Mouse (Mus musculus) kidney, adult 2 months (tissue): ENCODE data around the gene Calm1. TPM values are rescaled to one million over a fixed set of nuclear protein-coding genes. Genes with fewer than 3 reads are reported as not detected.
"Not testable (repeated sequence)": the region's sequence is repeated elsewhere in the genome, so short reads cannot be mapped to it uniquely, and the experiment has no call there.

ENCODE experiments used
- DNase-seq: peaks from one replicate; pipeline ENCODE4 v3.0.0; 2021
- H3K27ac ChIP-seq: fragments of 200-500 bp; 2 replicates; pipeline ENCODE4 v1.5.1; 2012; ENCODE audit warnings: low read depth, low read length, control low read depth, inconsistent platforms; ENCODE audit not compliant: insufficient read depth
- H3K27me3 ChIP-seq: fragments of 200-500 bp; replicated peaks from 2 replicates; pipeline ENCODE4 v1.6.1; 2012; ENCODE audit warnings: mild to moderate bottlenecking, moderate library complexity, low read length, inconsistent platforms; ENCODE audit not compliant: control insufficient read depth, insufficient read depth
- H3K36me3 ChIP-seq: fragments of 200-500 bp; 2 replicates; pipeline ENCODE4 v1.6.1; 2012; ENCODE audit warnings: mild to moderate bottlenecking, moderate library complexity, low read length, inconsistent platforms; ENCODE audit not compliant: control insufficient read depth, insufficient read depth
- H3K4me1 ChIP-seq: fragments of 200-500 bp; 2 replicates; pipeline ENCODE4 v1.6.1; 2011; ENCODE audit warnings: low read length; ENCODE audit not compliant: control insufficient read depth, insufficient read depth
- H3K4me3 ChIP-seq: fragments of 200-500 bp; 2 replicates; pipeline ENCODE4 v1.5.1; 2011; ENCODE audit warnings: mild to moderate bottlenecking, low read depth, low read length, control low read depth; ENCODE audit not compliant: insufficient read depth
- CTCF ChIP-seq: fragments of 200-500 bp; conservative IDR thresholded peaks from 2 replicates; pipeline ENCODE4 v1.5.1; 2011; ENCODE audit warnings: low read depth, mild to moderate bottlenecking, control low read depth, low read length, moderate library complexity, mixed read lengths; ENCODE audit not compliant: insufficient read depth, insufficient read length
- POLR2A ChIP-seq: fragments of 200-500 bp; IDR thresholded peaks from one replicate; pipeline ENCODE4 v1.6.1; 2011; ENCODE audit warnings: low read depth, low read length, control low read depth
- WGBS: fragments of 180-500 bp; shearing (Covaris S2); methylation state at CpG from one replicate; pipeline ENCODE4 v1.1.7; 2018; 5-methylcytosine and 5-hydroxymethylcytosine counted together
- polyA plus RNA-seq: library from polyadenylated mRNA; depleted of rRNA; stranded (reverse); fragments of >200 nt; gene quantifications from 2 replicates; pipeline ENCODE4 v1.2.3, GENCODE M21; 2012

Calm1 gene
- polyA plus RNA-seq, 1 experiment, result 133 TPM

DNA sequence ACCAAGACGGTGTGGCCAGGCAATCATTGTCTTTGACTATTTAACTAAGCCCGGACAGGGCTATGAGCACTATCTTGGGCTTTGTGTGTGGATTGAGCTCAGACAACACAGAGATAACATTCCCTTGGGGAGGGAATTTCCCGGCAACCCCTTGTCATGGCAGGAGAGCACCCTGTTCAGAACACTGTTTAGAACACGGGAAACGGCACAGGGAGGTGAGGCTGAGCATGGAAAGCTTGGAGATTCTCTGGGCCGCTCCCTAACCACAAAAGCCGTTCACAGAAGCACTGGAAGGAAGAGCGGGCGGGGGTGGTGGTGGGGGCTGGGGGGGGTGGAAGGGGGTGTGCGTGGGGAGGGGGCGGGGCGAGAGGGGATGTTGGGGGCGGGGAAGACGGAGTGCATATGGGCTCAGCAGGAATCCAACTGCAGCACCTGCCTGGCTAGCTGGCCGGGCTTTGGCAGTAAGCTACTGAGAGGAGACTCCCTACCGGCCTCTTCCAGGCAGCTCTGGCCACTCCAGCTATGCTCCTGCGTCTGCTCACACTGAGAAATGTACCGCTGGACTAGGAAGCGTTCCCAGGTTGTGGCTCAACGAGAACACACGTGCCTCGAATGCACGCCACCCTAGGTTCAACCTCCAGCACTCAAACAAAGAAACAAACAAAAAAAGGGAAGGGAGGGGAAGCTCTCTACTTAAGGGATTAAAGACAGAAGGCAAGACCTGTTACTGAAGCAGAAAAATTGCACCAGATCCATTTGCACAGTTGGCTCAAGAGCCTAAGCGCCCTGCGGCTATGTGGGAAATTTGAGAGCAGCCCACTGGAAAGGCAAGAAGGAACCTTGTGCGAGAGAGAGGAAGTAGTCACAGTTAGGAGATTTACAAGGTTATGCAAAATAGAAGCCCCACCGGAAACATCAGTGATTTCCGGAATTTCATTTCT, 31.0 kb upstream of the Calm1 start:
- Histone ChIP-seq H3K4me3 (peak overlapping the region; percentile 3; the same call in 1 of the 2 replicates), H3K4me1 (no peaks in the 10 kb centered on the region), H3K36me3 (no peaks in the 10 kb centered on the region), H3K27ac (peak overlapping the region; percentile 54), H3K27me3 (no peaks in the 10 kb centered on the region)
- peak; percentile 52 for DNase-seq
- TF ChIP-seq POLR2A, result no peak
- TF ChIP-seq CTCF, result no peak
- WGBS, result 13% methylated on average over 25 of the region's 28 CpGs

DNA sequence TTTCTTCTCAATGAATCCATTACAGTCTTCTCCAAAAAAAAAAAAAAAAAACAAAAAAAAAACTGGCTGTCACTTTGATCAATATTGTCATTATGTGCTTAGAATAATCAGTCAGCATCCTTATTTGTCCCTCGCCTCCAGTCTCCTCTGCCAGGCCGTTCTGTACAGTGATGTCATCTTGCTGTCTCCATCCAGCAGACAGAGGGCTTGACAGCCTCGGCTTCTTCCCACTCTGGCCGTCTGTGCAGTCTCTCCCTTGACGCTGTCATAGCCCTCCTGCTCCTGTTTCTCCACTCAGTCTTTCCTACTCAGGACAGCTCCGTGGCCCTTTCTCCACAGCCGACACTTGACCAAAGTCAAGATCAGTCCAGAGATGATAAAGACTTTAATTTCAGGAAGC, 26.8 kb upstream of the Calm1 start:
- TF ChIP-seq POLR2A (no peak), CTCF (no peak)
- Histone ChIP-seq H3K4me3 (no peak overlapping the region), H3K27ac (no peak overlapping the region), H3K4me1 (no peaks in the 10 kb centered on the region), H3K27me3 (no peaks in the 10 kb centered on the region), H3K36me3 (no peaks in the 10 kb centered on the region)
- WGBS, result 65% methylated on average over 7 of the region's 7 CpGs
- no peak for DNase-seq

DNA sequence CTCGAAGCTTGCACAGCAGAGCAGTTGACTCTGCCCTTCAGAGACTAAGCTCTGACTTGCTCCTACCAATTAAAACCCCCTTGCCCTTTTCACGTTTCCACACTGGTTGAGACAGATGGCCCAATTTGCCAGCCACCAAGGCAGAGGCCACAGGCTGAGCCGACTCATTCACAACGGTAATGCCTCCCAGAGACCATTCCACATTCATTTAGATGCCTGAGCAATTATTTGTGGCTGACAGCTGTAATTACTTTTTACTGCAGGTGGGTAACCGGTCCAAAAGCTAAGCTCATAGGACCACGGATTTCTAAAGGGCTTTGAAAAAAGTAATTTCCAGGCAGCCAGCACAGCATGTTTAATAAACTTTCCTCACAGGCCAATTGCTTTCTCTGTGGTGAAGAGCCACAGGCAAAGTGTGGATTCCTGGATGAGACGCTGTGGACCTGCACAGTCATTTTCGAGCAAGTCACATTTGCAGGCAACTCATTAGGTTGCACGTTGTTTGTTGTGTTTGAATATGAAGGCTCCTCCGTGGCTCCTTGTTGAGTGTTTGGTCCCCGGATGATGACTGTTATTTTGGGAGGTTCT, 22.7 kb upstream of the Calm1 start:
- 56% methylated on average over 11 of the region's 11 CpGs for WGBS
- H3K27ac ChIP-seq, result no peak overlapping the region
- no peaks in the 10 kb centered on the region for H3K4me1 ChIP-seq
- no peak overlapping the region for H3K4me3 ChIP-seq
- no peaks in the 10 kb centered on the region for H3K36me3 ChIP-seq
- no peak for TF ChIP-seq POLR2A
- no peak for TF ChIP-seq CTCF
- DNase-seq, result no peak
- H3K27me3 ChIP-seq, result no peaks in the 10 kb centered on the region

DNA sequence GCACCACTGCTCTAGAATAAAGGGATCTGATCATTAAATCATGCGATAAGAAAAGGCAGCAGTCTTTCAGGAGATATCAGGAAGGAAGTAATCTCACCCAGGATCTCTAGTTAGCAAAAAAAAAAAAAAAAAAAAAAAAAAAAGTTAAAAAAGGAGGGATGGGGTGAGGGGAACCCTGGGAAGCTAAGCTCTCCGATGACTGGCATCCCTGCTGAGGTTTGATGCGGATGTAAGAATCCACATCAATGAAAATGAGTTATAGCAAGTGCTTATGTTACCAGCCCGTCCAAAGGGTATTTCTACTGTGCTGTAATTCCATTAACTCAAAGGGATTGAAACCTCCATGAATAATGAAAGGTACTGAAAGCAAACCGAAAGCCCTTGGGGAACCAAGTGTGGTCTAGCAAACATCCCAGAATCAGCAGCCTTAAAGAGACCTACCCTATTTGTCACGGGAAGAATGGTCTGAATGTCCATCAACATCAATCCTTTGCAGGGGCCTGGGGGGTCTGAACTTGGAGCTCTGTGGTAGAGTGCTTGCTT, 20.3 kb upstream of the Calm1 start:
- Histone ChIP-seq H3K4me1 (no peaks in the 10 kb centered on the region), H3K27ac (no peak overlapping the region), H3K27me3 (no peaks in the 10 kb centered on the region), H3K4me3 (no peak overlapping the region), H3K36me3 (no peaks in the 10 kb centered on the region)
- WGBS, result 64% methylated on average over 6 of the region's 6 CpGs
- DNase-seq, result no peak
- TF ChIP-seq POLR2A, result no peak
- TF ChIP-seq CTCF, result no peak

DNA sequence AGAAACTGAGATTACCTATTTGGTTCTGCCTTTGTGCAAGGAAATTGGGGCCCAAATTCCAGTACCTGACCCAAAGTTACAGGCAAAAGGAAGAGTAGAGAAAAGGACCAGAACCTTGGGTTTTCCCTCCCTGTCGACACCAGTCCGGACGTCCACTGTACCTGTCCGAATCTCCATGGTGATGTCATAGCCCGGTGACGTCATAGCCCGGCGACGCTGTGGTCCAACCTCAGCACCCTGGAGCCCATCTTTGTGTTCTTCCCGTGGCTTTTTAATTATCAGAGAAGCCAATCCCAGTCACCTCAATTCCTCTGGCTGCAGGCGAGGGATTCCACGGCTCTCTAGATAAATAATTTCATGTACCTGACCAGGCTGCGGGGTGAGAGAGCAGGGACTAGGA, 18.4 kb upstream of the Calm1 start:
- no peak for TF ChIP-seq POLR2A
- no peak for TF ChIP-seq CTCF
- WGBS, result 64% methylated on average over 13 of the region's 13 CpGs
- no peak overlapping the region for H3K27ac ChIP-seq

DNA sequence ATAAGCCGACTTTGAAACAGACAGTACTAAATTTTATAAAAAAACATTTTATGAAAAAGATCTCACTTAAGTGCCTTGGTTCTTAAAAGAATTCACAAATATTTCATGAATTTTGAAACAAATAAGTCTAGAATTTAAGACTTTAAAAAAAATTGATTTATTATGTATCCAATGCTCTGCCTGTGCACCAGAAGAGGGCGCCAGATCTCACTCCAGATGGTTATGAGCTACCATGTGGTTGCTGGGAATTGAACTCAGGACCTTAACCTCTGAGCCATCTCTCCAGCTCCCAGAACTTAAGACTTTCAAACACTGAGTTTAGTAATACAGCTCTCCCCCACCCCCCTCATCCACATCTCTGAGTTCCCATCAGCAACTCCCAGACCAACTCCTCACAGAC, 16.6 kb upstream of the Calm1 start:
- Histone ChIP-seq H3K36me3 (no peaks in the 10 kb centered on the region), H3K4me3 (no peak overlapping the region), H3K27me3 (no peaks in the 10 kb centered on the region), H3K27ac (no peak overlapping the region), H3K4me1 (peaks cover 3% of the 10 kb centered on the region; the same call in 1 of the 2 replicates)
- 92% methylated on average over 2 of the region's 2 CpGs for WGBS
- TF ChIP-seq CTCF (0 out of 2 replicates have a peak, but pooled peaks have one; percentile 24), POLR2A (no peak)
- no peak for DNase-seq

More for the DNA sequence above, 18.4 kb upstream of the Calm1 start:
- DNase-seq, result no peak
- no peaks in the 10 kb centered on the region for H3K4me1 ChIP-seq
- no peaks in the 10 kb centered on the region for H3K27me3 ChIP-seq
- H3K4me3 ChIP-seq, result no peak overlapping the region
- H3K36me3 ChIP-seq, result no peaks in the 10 kb centered on the region

DNA sequence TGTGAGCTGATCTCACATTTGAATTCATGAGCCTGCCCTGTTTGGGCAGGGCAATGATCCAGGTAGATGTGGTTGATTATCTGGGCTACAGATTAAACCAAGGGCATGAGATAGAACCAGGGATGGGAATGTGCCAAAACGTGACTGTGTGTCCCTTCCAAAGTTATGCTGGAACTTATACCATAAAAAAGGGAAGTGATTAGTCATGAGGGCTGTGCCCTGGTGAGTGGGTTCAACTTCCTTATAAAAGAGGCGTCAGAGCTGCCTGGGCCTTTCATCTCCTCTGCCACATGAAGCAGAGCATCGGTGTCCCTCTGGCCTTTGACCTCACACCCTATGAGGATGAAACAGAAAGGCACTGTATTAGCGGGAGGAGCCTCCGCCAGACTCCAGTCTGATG, 15.3 kb upstream of the Calm1 start:
- 45% methylated on average over 5 of the region's 5 CpGs for whole genome bisulfite sequencing
- TF ChIP-seq CTCF (no peak), POLR2A (no peak)

DNA sequence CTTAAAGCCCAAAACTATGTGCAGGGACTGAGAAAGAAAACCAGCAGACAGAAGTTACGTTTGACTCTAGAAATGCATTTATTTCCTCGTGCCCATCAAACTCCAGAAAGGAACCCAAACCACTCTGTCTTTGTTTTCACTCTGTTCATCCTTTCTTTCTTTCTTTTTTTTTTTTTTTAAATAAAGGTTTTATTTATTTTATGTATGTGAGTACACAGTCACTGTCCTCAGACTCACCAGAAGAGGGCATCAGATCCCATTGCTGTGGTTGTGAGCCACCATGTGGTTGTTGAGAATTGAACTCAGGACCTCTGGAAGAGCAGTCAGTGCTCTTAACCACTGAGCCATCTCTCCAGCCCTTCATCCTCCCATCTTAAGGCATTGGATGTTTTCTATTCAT, 14.3 kb upstream of the Calm1 start:
- H3K36me3 ChIP-seq, H3K27me3 ChIP-seq, DNase-seq, H3K4me1 ChIP-seq, H3K4me3 ChIP-seq, H3K27ac ChIP-seq: not testable (repeated sequence)
- 90% methylated on average over 2 of the region's 2 CpGs for WGBS

More for the DNA sequence above, 15.3 kb upstream of the Calm1 start:
- H3K4me3 ChIP-seq, result no peak overlapping the region
- H3K27ac ChIP-seq, result no peak overlapping the region
- peaks cover 3% of the 10 kb centered on the region; the same call in 1 of the 2 replicates for H3K4me1 ChIP-seq
- peak; percentile 20 for DNase-seq
- no peaks in the 10 kb centered on the region for H3K36me3 ChIP-seq
- no peaks in the 10 kb centered on the region for H3K27me3 ChIP-seq
